In the genomic region with DNA sequence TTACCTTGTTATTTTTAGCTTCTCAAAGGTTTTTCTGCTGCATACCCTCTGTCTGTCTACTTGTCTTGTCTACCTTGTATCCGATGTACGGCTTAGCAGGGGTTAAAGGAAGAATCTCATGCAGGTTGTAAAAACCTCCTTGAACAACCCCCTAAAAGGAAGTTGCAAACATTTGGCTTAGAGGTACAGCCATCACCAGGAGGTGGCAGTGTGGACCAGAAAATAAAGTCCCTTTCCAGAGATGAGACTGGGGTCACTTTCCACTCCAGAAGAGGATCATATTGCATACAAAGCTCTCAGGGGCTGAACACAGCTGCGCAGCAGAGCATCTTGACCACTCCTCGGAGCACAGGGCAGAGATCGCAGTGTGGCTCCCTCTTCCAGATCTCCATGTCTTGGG, we compare ENCODE assay signal across 8 mouse cellular contexts.
DNase-seq lines count a peak whose midpoint lies in the region; ATAC-seq and TF ChIP-seq lines count a peak whose summit lies in the region.

No protein-coding gene starts in this region.

- peaks cover 20% of the 10 kb centered on the region for H3K4me1 ChIP-seq in forebrain, embryonic 10.5 days
- no peaks in the 10 kb centered on the region for H3K4me1 ChIP-seq in kidney, adult 2 months (ENCODE audit: control insufficient read depth, insufficient read depth, low read length)
- peaks cover 0 to 6% of the 10 kb centered on the region in 2 experiments; a peak in 3 of 4 replicates for H3K4me1 ChIP-seq in liver, embryonic 14.5 days (replicated peaks; ENCODE audit: control insufficient read depth in 2 of 2, insufficient read depth in 2 of 2, low read length in 1 of 2)
- H3K4me1 ChIP-seq in neural tube, embryonic 13.5 days (replicated peaks), result no peaks in the 10 kb centered on the region

- no peaks in the 10 kb centered on the region for H3K9me3 ChIP-seq in forebrain, embryonic 10.5 days
- no peaks in the 10 kb centered on the region for H3K9me3 ChIP-seq in liver, embryonic 14.5 days (ENCODE audit: control insufficient read depth, low read length)
- H3K9me3 ChIP-seq in neural tube, embryonic 13.5 days, result no peaks in the 10 kb centered on the region

- TF ChIP-seq POLR2A in kidney, adult 2 months (IDR thresholded peaks at IDR 0.05; ENCODE audit: low read depth, low read length), result no peak

- 14% methylated on average over 5 of the region's 5 CpGs for WGBS in forebrain, embryonic 10.5 days
- 4% methylated on average over 5 of the region's 5 CpGs for WGBS in kidney, adult 2 months
- 14% methylated on average over 5 of the region's 5 CpGs for WGBS in liver, embryonic 14.5 days (ENCODE audit: insufficient replicate concordance)
- WGBS in neural tube, embryonic 13.5 days, result 10% methylated on average over 5 of the region's 5 CpGs

- H3K27ac ChIP-seq in forebrain, embryonic 10.5 days, result no peak overlapping the region
- H3K27ac ChIP-seq in kidney, adult 2 months (ENCODE audit: insufficient read depth, low read depth, low read length), result no peak overlapping the region
- no peak overlapping the region for H3K27ac ChIP-seq in liver, embryonic 14.5 days
- no peak overlapping the region for H3K27ac ChIP-seq in neural tube, embryonic 13.5 days (replicated peaks)

- H3K9ac ChIP-seq in liver, embryonic 14.5 days (replicated peaks), result no peak overlapping the region
- H3K9ac ChIP-seq in neural tube, embryonic 13.5 days, result no peak overlapping the region

- no peak for ATAC-seq in liver, embryonic 14.5 days (ENCODE audit: insufficient read depth)
- peak; percentile 72; the same call in 1 of the 2 replicates for ATAC-seq in neural tube, embryonic 13.5 days (ENCODE audit: low read depth)
- no peak for ATAC-seq in activated CD4-positive, CD25-positive, alpha-beta regulatory T cell, adult 4 months

- H3K4me2 ChIP-seq in liver, embryonic 14.5 days (ENCODE audit: low read depth), result no peak overlapping the region
- no peak overlapping the region for H3K4me2 ChIP-seq in neural tube, embryonic 13.5 days

- no peaks in the 10 kb centered on the region for H3K36me3 ChIP-seq in forebrain, embryonic 10.5 days (replicated peaks)
- no peaks in the 10 kb centered on the region for H3K36me3 ChIP-seq in kidney, adult 2 months (ENCODE audit: control insufficient read depth, insufficient read depth, low read length)
- no peaks in the 10 kb centered on the region for H3K36me3 ChIP-seq in liver, embryonic 14.5 days (replicated peaks; ENCODE audit: control insufficient read depth, insufficient read depth, low read depth)
- no peaks in the 10 kb centered on the region for H3K36me3 ChIP-seq in neural tube, embryonic 13.5 days

- peaks cover 77% of the 10 kb centered on the region for H3K27me3 ChIP-seq in forebrain, embryonic 10.5 days (ENCODE audit: poor library complexity, severe bottlenecking)
- H3K27me3 ChIP-seq in kidney, adult 2 months (replicated peaks; ENCODE audit: control insufficient read depth, insufficient read depth, low read length), result no peaks in the 10 kb centered on the region
- no peaks in the 10 kb centered on the region for H3K27me3 ChIP-seq in liver, embryonic 14.5 days (ENCODE audit: control insufficient read depth, insufficient read depth, low read length)
- peaks cover 47% of the 10 kb centered on the region for H3K27me3 ChIP-seq in neural tube, embryonic 13.5 days

- no peak for TF ChIP-seq EP300 in liver, embryonic 14.5 days (IDR thresholded peaks at IDR 0.05; ENCODE audit: low read depth)

- peak; percentile 34 for DNase-seq in kidney, adult 18-20 months
- no peak for DNase-seq in kidney, adult 11 months
- DNase-seq in adrenal gland, postnatal 10 days, result peak; percentile 56
- DNase-seq in forebrain, embryonic 10.5 days (ENCODE audit: extremely low spot score, low spot score), result peak; percentile 67
- DNase-seq in kidney, adult 2 months, result peak; percentile 22
- no peak for DNase-seq in liver, embryonic 14.5 days (ENCODE audit: low read depth in 3 of 3, low spot score in 3 of 3)

- H3K4me3 ChIP-seq in forebrain, embryonic 10.5 days, result no peak overlapping the region
- H3K4me3 ChIP-seq in kidney, adult 2 months (ENCODE audit: insufficient read depth, low read depth, low read length), result no peak overlapping the region
- H3K4me3 ChIP-seq in liver, embryonic 14.5 days (ENCODE audit: insufficient read depth in 1 of 2, low read depth in 2 of 2, low read length in 2 of 2), result no peak overlapping the region
- no peak overlapping the region for H3K4me3 ChIP-seq in neural tube, embryonic 13.5 days

- peak; percentile 39; the same call in 1 of the 2 replicates for TF ChIP-seq CTCF in kidney, adult 2 months (conservative IDR thresholded peaks at IDR 0.05; ENCODE audit: insufficient read depth, insufficient read length, low read depth, low read length)
- TF ChIP-seq CTCF in liver, embryonic 14.5 days (IDR thresholded peaks at IDR 0.05; ENCODE audit: low read depth), result peak; percentile 47

Comparison
In these comparisons a context has a peak if more than half of its experiments do, and no peak if none do; other contexts are left out.
1. DNase-seq: peak in kidney, adult 18-20 months (single experiment), adrenal gland, postnatal 10 days (single experiment), forebrain, embryonic 10.5 days (single experiment) and kidney, adult 2 months (single experiment); none in kidney, adult 11 months (single experiment) and liver, embryonic 14.5 days (0 of 3).